Mouse (Mus musculus): ENCODE measurements around the gene Folr1. TPM values are rescaled to one million over a fixed set of nuclear protein-coding genes. Genes with fewer than 3 reads are reported as not detected.

Folr1 gene
- polyA plus RNA-seq, 1 experiment, result 25.3 TPM

- no peak for TF ChIP-seq CTCF (IDR thresholded peaks at IDR 0.05; ENCODE audit: borderline replicate concordance, extremely low read depth, insufficient read depth, insufficient read length)
- no peak for TF ChIP-seq POLR2A (IDR thresholded peaks at IDR 0.05; ENCODE audit: borderline replicate concordance, extremely low read depth, insufficient read depth, insufficient read length, poor library complexity, severe bottlenecking)
- DNase-seq (ENCODE audit: low read depth), result no peak
Measured at GRCm38 (mm10) chr7:101847934-101848333, 22.7 kb downstream of the Folr1 start.

DNA sequence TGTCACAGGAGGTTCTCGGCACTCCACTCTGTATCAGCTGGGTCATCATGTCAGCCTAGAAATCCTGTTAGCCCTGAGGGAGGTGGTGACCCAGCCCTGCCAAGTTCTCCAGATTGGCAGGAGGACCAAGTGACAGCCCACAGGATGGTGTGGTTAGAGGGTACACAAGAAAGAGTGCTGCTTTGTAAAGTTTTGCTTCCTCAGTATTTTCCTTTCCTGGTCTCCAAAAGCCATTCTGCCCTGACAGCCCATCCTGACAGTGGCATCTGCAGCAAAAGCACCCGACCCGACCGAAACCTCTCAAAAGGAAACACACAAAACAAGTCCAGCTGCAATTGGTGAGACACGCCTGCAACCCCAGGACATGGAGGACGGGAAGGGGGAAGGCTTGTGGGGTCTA is 26.4 kb downstream of the Folr1 start:
- DNase-seq (ENCODE audit: low read depth), result no peak

DNA sequence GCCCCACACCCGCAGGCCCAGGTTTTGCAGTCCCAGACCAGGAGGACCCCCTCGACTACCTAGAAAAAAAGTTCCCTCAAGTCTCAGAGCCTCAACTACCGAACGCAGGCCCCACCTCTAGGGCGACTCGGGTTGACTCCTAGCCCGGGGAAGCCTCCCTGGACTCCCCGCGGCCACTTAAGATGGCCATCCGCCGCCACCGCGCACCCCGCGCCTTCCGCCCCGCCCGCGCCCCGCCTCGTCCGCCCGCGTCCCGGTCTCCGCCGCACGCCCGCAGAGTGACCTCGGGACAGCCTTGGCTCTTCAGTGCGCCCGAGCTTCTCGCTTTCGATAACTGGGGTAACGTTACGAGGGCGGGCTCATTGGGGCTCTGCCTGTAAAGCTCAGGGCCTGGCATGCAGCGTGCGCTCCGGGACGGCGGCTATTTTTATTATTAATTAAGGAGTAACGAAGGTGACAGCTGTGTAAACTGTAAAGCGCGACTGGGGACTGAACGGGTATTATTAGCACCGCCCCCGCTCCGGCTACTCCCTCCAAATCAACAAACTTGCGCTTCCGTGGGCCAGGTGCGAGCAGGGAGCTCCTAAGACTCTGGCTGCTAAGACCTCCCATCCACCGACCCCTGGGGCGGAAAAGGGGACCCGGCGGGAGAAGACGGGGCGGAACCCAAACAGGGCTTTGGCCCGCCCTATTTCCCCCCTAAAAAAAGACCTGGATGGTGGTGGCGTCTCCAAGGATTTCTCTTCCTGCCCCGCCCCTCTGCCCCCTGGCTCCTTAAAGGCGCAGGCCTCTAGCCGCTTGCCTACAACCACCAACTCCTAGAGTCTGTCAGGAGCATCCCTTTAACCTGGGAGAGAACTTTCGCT is 32.7 kb downstream of the Folr1 start, which contains the start of gene Inppl1:
Gene Inppl1 (minus strand): TSS at position 624 of the 866 bp plus-strand sequence.
- TF ChIP-seq POLR2A (IDR thresholded peaks at IDR 0.05; ENCODE audit: borderline replicate concordance, extremely low read depth, insufficient read depth, insufficient read length, poor library complexity, severe bottlenecking) (no peak), CTCF (IDR thresholded peaks at IDR 0.05; ENCODE audit: borderline replicate concordance, extremely low read depth, insufficient read depth, insufficient read length) (no peak)
- DNase-seq (ENCODE audit: low read depth), result peak; percentile 93

More for the DNA sequence above, 26.4 kb downstream of the Folr1 start:
- TF ChIP-seq CTCF (IDR thresholded peaks at IDR 0.05; ENCODE audit: borderline replicate concordance, extremely low read depth, insufficient read depth, insufficient read length), result no peak
- TF ChIP-seq POLR2A (IDR thresholded peaks at IDR 0.05; ENCODE audit: borderline replicate concordance, extremely low read depth, insufficient read depth, insufficient read length, poor library complexity, severe bottlenecking), result no peak

- peak; percentile 24 for DNase-seq (ENCODE audit: low read depth)
- TF ChIP-seq CTCF (IDR thresholded peaks at IDR 0.05; ENCODE audit: borderline replicate concordance, extremely low read depth, insufficient read depth, insufficient read length) (no peak), POLR2A (IDR thresholded peaks at IDR 0.05; ENCODE audit: borderline replicate concordance, extremely low read depth, insufficient read depth, insufficient read length, poor library complexity, severe bottlenecking) (no peak)
Measured at GRCm38 (mm10) chr7:101837154-101837605, 33.4 kb downstream of the Folr1 start.

DNA sequence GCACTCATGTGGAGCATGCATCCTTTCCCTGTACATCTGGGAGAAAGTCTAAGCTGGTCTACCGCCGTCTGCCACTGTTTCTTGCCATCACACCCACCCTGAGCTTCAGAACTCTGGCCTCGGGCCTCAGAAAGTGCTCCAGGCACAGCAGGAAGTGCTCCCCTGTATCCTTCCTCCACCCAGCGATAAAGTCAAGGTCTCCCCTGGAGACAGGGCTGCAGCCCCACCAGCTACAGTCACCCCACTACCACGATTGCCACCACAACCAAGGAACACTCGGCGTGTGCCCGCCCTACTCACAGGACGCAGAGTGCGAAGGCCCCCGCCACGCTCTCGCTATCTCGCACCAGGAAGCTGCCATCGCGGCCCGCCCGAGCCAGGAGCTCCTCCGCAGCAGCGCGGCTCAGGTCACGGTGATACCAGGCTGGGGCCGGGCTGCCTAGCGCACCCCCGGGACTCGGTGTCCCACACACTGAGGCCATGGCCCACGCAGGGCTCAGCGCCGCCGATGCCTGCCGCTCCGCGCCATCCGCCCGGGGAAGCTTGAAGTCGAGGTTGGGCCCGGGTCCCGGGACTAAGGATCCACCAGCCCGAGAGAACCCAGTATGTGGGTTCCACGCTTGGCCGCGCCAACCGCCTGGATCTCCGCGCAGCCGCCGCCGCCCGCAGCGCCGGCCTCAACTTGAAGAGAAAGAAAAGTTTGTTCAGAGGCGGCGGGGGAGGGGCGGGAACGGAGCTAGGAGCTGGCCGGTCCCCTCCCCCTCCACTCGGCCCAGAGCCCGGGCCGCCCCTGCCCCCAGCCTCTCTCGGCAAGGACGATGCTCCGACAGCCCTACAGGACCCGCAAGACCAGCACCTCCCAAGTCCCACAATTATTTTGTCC is 34.1 kb downstream of the Folr1 start:
- no peak for TF ChIP-seq CTCF (IDR thresholded peaks at IDR 0.05; ENCODE audit: borderline replicate concordance, extremely low read depth, insufficient read depth, insufficient read length)
- 0 out of 2 replicates have a peak, but pooled peaks have one; percentile 45 for TF ChIP-seq POLR2A (IDR thresholded peaks at IDR 0.05; ENCODE audit: borderline replicate concordance, extremely low read depth, insufficient read depth, insufficient read length, poor library complexity, severe bottlenecking)

DNA sequence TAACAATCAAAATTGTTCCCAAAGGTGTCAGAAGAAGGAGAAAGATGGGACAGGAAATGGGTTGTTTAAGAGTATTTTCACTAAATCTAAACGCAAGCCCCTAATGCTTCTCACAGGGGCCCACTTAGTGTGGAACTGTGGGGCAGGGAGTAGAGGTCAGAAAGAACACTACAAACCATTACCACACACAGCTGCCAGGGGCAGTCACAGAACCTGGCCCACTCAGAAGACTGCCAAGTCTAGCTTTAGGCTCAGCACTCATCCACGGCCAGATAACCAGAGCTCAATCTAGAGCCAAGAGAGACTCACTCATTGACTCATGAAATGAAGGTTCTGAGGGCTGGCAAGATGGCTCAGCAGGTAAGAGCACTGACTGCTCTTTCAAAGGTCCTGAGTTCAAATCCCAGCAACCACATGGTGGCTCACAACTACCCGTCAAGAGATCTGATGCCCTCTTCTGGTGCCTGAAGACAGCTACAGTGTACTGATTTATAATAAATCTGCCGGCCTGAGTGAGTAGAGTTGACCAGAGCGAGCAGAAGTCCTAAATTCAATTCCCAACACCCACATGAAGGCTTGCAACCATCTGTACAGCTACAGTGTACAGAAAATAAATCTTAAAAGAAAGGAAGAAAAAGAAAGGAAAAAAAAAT is 35.0 kb downstream of the Folr1 start:
- TF ChIP-seq CTCF (IDR thresholded peaks at IDR 0.05; ENCODE audit: borderline replicate concordance, extremely low read depth, insufficient read depth, insufficient read length) (peak; percentile 3; the same call in 1 of the 2 replicates), POLR2A (IDR thresholded peaks at IDR 0.05; ENCODE audit: borderline replicate concordance, extremely low read depth, insufficient read depth, insufficient read length, poor library complexity, severe bottlenecking) (no peak)
- peak; percentile 31 for DNase-seq (ENCODE audit: low read depth)

More for the DNA sequence above, 34.1 kb downstream of the Folr1 start:
- peak; percentile 86 for DNase-seq (ENCODE audit: low read depth)

DNA sequence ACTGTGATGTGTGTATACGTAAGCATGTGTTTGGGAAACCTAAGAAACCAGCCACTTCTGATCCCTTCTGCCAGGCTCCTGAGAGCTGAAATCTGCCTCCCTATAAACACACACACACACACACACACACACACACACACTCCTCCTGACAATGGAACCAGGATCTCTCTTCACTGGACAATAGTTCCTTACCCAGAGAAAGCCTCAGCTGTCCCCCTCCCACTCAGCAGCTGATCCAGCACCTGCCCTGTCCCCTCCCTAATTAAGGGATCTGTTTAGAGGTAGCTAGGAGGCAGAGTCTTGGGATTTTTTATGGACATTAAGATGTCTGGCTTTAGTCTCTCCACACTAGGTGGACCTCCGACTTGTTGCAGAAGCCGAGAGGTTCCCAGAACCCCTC is 35.7 kb downstream of the Folr1 start:
- no peak for TF ChIP-seq CTCF (IDR thresholded peaks at IDR 0.05; ENCODE audit: borderline replicate concordance, extremely low read depth, insufficient read depth, insufficient read length)
- TF ChIP-seq POLR2A (IDR thresholded peaks at IDR 0.05; ENCODE audit: borderline replicate concordance, extremely low read depth, insufficient read depth, insufficient read length, poor library complexity, severe bottlenecking), result no peak
- peak; percentile 40 for DNase-seq (ENCODE audit: low read depth)

DNA sequence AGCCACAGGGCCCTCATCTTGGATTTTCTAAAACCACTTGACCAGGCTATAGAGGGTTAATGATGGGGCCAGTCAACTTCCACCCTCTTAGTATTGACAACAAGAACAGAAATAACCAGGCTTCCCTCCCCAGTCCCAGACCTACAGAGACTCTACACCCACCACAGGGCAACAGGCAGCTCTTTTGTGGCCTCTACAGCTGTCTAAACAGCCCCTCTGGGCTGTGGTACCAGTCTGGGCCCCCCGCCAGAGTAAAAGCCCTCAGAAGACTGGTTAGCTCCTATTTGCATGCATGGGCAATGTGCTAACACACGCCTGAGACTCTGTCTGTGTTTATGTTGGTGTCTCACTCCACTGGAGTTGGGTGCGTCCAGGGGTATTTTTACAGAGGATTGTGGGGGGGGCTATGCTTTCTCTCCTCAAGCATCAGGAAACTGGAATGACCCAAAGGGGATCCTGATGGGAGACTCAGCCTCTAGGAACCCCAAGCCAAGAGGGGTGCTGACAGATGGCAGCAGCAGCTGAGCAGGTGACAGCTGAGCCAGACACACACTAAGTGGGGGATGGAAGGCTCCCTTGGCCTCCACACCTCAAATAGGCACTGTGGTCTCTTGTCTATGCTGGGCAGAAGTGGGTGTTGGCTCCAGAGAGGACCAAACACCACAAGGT is 36.5 kb downstream of the Folr1 start:
- TF ChIP-seq CTCF (IDR thresholded peaks at IDR 0.05; ENCODE audit: borderline replicate concordance, extremely low read depth, insufficient read depth, insufficient read length) (no peak), POLR2A (IDR thresholded peaks at IDR 0.05; ENCODE audit: borderline replicate concordance, extremely low read depth, insufficient read depth, insufficient read length, poor library complexity, severe bottlenecking) (no peak)
- peak; percentile 80 for DNase-seq (ENCODE audit: low read depth)

DNA sequence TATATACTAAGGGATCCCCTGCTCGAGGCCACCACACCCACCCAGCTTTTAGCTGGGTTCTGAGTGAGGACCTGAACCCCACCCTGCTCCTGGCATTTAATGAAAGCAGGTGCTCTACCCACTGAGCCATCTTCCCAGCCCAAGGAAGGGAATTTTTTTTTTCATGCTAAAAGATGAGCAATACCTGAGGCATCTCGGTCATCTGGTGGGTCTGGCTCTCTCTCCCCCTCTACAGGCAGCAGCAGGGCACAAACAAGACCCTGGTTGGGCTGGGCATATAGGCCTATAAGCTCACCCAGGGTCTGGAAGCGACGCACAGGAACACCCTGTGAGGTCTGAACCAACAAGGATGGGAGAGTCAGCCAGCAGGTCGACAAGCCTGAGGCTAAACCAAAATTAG is 37.2 kb downstream of the Folr1 start:
- no peak for DNase-seq (ENCODE audit: low read depth)
- TF ChIP-seq CTCF (IDR thresholded peaks at IDR 0.05; ENCODE audit: borderline replicate concordance, extremely low read depth, insufficient read depth, insufficient read length), result peak; percentile 27; the same call in 1 of the 2 replicates
- TF ChIP-seq POLR2A (IDR thresholded peaks at IDR 0.05; ENCODE audit: borderline replicate concordance, extremely low read depth, insufficient read depth, insufficient read length, poor library complexity, severe bottlenecking), result no peak

GRCm38 (mm10) chr7:101832372-101832771 is 38.2 kb downstream of the Folr1 start:
- TF ChIP-seq POLR2A (IDR thresholded peaks at IDR 0.05; ENCODE audit: borderline replicate concordance, extremely low read depth, insufficient read depth, insufficient read length, poor library complexity, severe bottlenecking), result no peak
- TF ChIP-seq CTCF (IDR thresholded peaks at IDR 0.05; ENCODE audit: borderline replicate concordance, extremely low read depth, insufficient read depth, insufficient read length), result no peak
- DNase-seq (ENCODE audit: low read depth), result no peak
